Mouse (Mus musculus) ES-Bruce4 (cell line): Measurements from ENCODE around the gene Dlg3.

Source experiments
- CTCF ChIP-seq: IDR thresholded peaks from one replicate; pipeline ENCODE4 v1.8.1; 2011; ENCODE audit warnings: low read depth, low read length
- EP300 ChIP-seq: IDR thresholded peaks from 2 replicates; pipeline ENCODE4 v1.6.1; 2011; ENCODE audit warnings: low read depth, low read length; ENCODE audit not compliant: insufficient read depth

DNA sequence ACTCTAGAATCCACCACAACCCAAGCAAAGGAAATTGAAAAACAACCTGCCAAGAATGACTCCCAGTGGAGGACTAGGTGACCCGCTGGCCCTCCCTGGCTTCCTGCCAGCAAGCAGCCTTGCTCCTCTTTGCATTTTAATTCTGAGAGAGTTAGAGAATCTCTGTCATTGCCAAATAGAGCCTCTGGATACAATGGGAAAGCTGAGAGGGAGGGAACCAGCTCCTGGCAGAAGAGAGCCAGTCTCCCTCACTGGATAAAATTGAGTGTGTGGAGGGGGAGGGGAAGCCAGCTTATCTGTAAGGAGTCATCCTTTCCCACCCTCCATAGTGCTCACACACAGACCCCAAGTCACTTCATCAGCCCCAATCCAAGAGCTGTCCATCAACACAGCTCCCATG is 38.6 kb upstream of the Dlg3 start:
- TF ChIP-seq CTCF (no peak), EP300 (no peak)
